Mouse (Mus musculus): ENCODE measurements around the gene BC107364. TPM values are rescaled to one million over a fixed set of nuclear protein-coding genes. Genes with fewer than 3 reads are reported as not detected.
"Not testable (repeated sequence)": the region's sequence is repeated elsewhere in the genome, so short reads cannot be mapped to it uniquely, and the experiment has no call there.

The BC107364 gene
- polyA plus RNA-seq, 1 experiment from 2014 or later: not detected

GRCm38 (mm10) chr3:96477084-96477483, 25.0 kb upstream of the BC107364 start:
- H3K79me2 ChIP-seq (ENCODE audit: inconsistent target): no peaks in the 10 kb centered on the region
- WGBS (ENCODE audit: missing documents): 67% methylated on average over 3 of the region's 3 CpGs
- H3K36me3 ChIP-seq (ENCODE audit: inconsistent target): no peaks in the 10 kb centered on the region
- H3K4me3 ChIP-seq (ENCODE audit: inconsistent target): no peak overlapping the region
- no peak overlapping the region for H3K27ac ChIP-seq

GRCm38 (mm10) chr3:96474909-96475655, 23.0 kb upstream of the BC107364 start:
- H3K79me2 ChIP-seq (ENCODE audit: inconsistent target): no peaks in the 10 kb centered on the region
- H3K4me3 ChIP-seq (ENCODE audit: inconsistent target): no peak overlapping the region
- 6% methylated on average over 44 of the region's 44 CpGs for WGBS (ENCODE audit: missing documents)
- H3K36me3 ChIP-seq (ENCODE audit: inconsistent target): no peaks in the 10 kb centered on the region
- H3K27ac ChIP-seq: no peak overlapping the region

GRCm38 (mm10) chr3:96473556-96473955, 21.4 kb upstream of the BC107364 start:
- not testable (repeated sequence) for H3K4me3 ChIP-seq (ENCODE audit: inconsistent target); H3K36me3 ChIP-seq (ENCODE audit: inconsistent target)
- WGBS (ENCODE audit: missing documents): 88% methylated on average over 3 of the region's 3 CpGs

GRCm38 (mm10) chr3:96472066-96472465, 20.0 kb upstream of the BC107364 start:
- Histone ChIP-seq H3K4me3 (ENCODE audit: inconsistent target) (no peak overlapping the region), H3K79me2 (ENCODE audit: inconsistent target) (no peaks in the 10 kb centered on the region), H3K27ac (no peak overlapping the region), H3K36me3 (ENCODE audit: inconsistent target) (no peaks in the 10 kb centered on the region)
- WGBS (ENCODE audit: missing documents): 94% methylated on average over 5 of the region's 5 CpGs

More at GRCm38 (mm10) chr3:96473556-96473955, 21.4 kb upstream of the BC107364 start:
- H3K27ac ChIP-seq; H3K79me2 ChIP-seq (ENCODE audit: inconsistent target): not testable (repeated sequence)

GRCm38 (mm10) chr3:96469626-96470025, 17.5 kb upstream of the BC107364 start:
- no peak overlapping the region for H3K27ac ChIP-seq
- 74% methylated on average over 3 of the region's 3 CpGs for WGBS (ENCODE audit: missing documents)
- H3K79me2 ChIP-seq (ENCODE audit: inconsistent target): no peaks in the 10 kb centered on the region
- H3K36me3 ChIP-seq (ENCODE audit: inconsistent target): no peaks in the 10 kb centered on the region
- H3K4me3 ChIP-seq (ENCODE audit: inconsistent target): no peak overlapping the region

- not testable (repeated sequence) for H3K36me3 ChIP-seq (ENCODE audit: inconsistent target); H3K27ac ChIP-seq; H3K79me2 ChIP-seq (ENCODE audit: inconsistent target); H3K4me3 ChIP-seq (ENCODE audit: inconsistent target)
- 100% methylated on average over 3 of the region's 3 CpGs for WGBS (ENCODE audit: missing documents)
Observed at GRCm38 (mm10) chr3:96468335-96468734, 16.2 kb upstream of the BC107364 start.

- WGBS (ENCODE audit: missing documents): 96% methylated on average over 8 of the region's 8 CpGs
Observed at GRCm38 (mm10) chr3:96467641-96468040, 15.5 kb upstream of the BC107364 start.

GRCm38 (mm10) chr3:96463891-96464290, 11.8 kb upstream of the BC107364 start:
- Histone ChIP-seq H3K27ac (no peak overlapping the region), H3K79me2 (ENCODE audit: inconsistent target) (no peaks in the 10 kb centered on the region), H3K4me3 (ENCODE audit: inconsistent target) (no peak overlapping the region), H3K36me3 (ENCODE audit: inconsistent target) (no peaks in the 10 kb centered on the region)
- 89% methylated on average over 25 of the region's 25 CpGs for whole genome bisulfite sequencing (ENCODE audit: missing documents)

More at GRCm38 (mm10) chr3:96467641-96468040, 15.5 kb upstream of the BC107364 start:
- H3K36me3 ChIP-seq (ENCODE audit: inconsistent target): no peaks in the 10 kb centered on the region
- H3K4me3 ChIP-seq (ENCODE audit: inconsistent target): no peak overlapping the region
- no peak overlapping the region for H3K27ac ChIP-seq
- H3K79me2 ChIP-seq (ENCODE audit: inconsistent target): no peaks in the 10 kb centered on the region

GRCm38 (mm10) chr3:96460568-96460870, 8.4 kb upstream of the BC107364 start:
- not testable (repeated sequence) for H3K36me3 ChIP-seq (ENCODE audit: inconsistent target); H3K4me3 ChIP-seq (ENCODE audit: inconsistent target); H3K79me2 ChIP-seq (ENCODE audit: inconsistent target); H3K27ac ChIP-seq
- WGBS (ENCODE audit: missing documents): no CpG with 5 or more reads among the region's 19 CpGs

GRCm38 (mm10) chr3:96459757-96460567, 7.9 kb upstream of the BC107364 start:
- not testable (repeated sequence) for H3K79me2 ChIP-seq (ENCODE audit: inconsistent target); H3K4me3 ChIP-seq (ENCODE audit: inconsistent target); H3K27ac ChIP-seq; H3K36me3 ChIP-seq (ENCODE audit: inconsistent target)
- WGBS (ENCODE audit: missing documents): no CpG with 5 or more reads among the region's 58 CpGs

- not testable (repeated sequence) for H3K79me2 ChIP-seq (ENCODE audit: inconsistent target); H3K4me3 ChIP-seq (ENCODE audit: inconsistent target); H3K36me3 ChIP-seq (ENCODE audit: inconsistent target); H3K27ac ChIP-seq
- no CpG with 5 or more reads among the region's 48 CpGs for WGBS (ENCODE audit: missing documents)
Observed at GRCm38 (mm10) chr3:96458886-96459439, 6.9 kb upstream of the BC107364 start.

GRCm38 (mm10) chr3:96458008-96458407, 5.9 kb upstream of the BC107364 start:
- H3K79me2 ChIP-seq (ENCODE audit: inconsistent target); H3K4me3 ChIP-seq (ENCODE audit: inconsistent target); H3K36me3 ChIP-seq (ENCODE audit: inconsistent target); H3K27ac ChIP-seq: not testable (repeated sequence)
- WGBS (ENCODE audit: missing documents): no CpG with 5 or more reads among the region's 53 CpGs

- H3K27ac ChIP-seq; H3K4me3 ChIP-seq (ENCODE audit: inconsistent target); H3K36me3 ChIP-seq (ENCODE audit: inconsistent target); H3K79me2 ChIP-seq (ENCODE audit: inconsistent target): not testable (repeated sequence)
- no CpG with 5 or more reads among the region's 50 CpGs for WGBS (ENCODE audit: missing documents)
Observed at GRCm38 (mm10) chr3:96451181-96451737, 847 bp downstream of the BC107364 start.

- H3K36me3 ChIP-seq (ENCODE audit: inconsistent target); H3K27ac ChIP-seq; H3K79me2 ChIP-seq (ENCODE audit: inconsistent target); H3K4me3 ChIP-seq (ENCODE audit: inconsistent target): not testable (repeated sequence)
- no CpG with 5 or more reads among the region's 10 CpGs for WGBS (ENCODE audit: missing documents)
Observed at GRCm38 (mm10) chr3:96450586-96450896, 1.6 kb downstream of the BC107364 start.
